Mouse (Mus musculus) layer of hippocampus, adult 9-10 months (tissue): ENCODE data around the gene Pus10.

Experiments
- DNase-seq: peaks from one replicate; pipeline ENCODE4 v3.0.0; 2022; ENCODE audit warnings: low spot score

Gene Pus10

DNA sequence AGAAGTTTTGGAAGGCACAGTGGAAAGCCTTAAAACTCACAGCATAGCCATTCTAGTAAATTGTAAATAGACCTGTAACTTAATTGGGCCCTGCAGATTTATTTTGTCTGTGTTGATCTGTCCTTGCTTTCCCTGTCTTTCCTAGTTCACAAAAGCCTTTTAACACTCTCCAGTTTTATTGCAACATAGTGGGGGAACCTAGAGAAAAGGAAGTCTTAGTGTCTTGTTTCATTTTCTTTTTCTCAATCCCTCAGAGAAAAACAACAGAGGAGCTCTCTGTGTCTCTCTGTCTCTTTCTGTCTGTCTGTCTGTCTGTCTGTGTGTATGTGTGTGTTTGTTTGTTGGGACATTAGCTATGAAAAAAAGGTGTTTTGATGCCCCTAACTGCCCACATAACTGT, 30.4 kb downstream of the Pus10 start:
- no peak for DNase-seq

DNA sequence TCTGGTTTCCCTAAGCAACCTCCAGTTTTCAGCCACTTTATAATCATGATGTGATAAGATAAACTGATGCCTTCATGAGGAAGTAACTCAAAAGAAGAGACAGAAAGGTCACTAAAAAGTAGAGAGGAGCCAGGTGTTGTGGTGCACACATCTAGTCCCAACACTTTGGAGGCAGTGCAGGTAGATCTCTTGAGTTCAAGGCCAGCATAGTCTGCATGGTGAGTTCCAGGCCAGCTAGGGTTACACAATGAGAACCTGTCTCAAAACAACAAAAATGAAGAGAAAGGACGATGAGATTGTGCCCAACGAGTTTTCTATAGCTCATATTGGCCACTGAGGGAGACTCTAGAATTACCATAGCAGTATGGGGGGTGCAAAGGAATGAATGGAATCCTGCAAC, 33.1 kb downstream of the Pus10 start:
- DNase-seq = no peak

DNA sequence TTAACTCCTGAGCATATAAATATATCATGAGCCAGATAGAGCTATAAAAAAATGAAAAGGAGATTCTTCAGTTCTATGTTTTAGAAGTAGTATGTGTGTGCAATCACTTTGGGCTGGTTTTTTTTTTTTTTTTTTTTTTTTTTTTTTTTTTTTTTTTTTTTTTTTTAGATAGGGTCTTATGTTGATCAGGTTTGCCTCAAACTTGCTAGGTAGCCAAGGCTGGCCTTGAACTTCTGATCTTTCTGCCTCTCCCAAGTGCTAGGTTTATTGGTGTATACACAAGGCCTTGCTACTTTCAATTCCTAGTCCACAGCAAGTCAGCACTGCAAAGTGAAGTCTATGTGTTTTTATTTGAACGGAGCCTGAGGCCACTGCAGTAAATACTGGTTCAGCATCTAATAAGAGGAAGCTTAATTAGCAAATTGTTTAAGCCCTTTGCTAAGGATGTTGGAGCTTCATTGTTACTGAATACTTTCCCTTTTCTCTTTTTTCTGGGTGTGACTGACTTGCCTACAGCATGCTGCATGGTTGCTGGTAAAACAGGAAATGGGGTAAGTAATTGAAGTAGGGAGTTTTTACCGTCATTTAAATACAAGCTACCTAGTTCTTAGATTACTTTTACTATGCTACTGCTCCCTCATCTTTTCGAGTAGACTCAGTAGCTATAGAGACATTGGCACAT, 34.1 kb downstream of the Pus10 start:
- no peak for DNase-seq

DNA sequence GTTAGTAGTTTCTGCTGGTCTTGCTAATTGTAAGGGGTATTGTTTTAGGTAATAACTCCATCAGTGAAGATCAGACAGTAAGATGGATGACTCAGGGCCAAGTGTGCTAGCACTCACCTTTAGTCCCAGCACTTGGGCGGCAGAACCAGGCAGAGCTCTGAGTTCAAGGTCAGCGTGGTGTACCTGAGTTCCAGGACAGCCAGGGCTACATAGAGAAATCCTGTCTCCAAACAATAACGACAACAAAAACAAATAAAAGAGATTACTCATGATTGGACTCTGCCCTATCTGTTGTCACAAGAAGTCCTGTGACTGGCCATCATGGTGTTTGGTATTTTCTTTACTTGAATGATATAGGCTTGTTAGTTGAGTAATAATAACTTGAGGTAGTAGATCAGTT, 36.4 kb downstream of the Pus10 start:
- DNase-seq = no peak

DNA sequence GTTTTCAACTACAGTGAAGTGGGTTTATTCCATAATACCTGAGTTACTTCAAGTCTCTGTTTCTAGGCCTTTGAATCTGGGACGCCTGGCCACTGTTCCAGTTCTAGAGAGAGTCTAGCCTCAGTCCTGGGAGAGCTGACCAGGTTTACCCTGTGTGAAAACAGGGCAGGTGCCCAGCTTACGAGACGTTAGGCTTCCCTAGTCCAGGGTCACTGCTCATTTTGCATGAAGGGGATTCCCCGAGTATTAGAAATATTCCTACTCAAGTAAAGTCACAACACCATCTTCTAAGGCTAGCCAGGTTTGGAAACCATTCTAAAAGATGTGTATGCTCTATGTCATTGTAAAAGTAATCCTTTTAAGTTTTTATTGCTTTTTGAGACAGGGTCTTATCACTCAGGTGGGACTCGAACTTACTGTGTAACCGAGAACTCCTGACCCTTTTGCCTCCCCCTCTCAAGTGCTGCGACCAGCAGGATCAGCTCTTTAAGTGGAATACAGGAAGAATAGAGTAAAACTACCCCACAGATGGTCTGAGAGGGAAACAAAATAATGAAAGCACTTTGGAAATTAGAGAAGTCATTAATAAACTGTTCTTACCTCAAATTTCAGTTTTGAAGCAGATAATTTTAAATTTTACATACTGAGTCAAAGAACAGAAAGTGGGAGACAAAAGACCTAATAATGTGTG, 39.3 kb downstream of the Pus10 start:
- DNase-seq = no peak

DNA sequence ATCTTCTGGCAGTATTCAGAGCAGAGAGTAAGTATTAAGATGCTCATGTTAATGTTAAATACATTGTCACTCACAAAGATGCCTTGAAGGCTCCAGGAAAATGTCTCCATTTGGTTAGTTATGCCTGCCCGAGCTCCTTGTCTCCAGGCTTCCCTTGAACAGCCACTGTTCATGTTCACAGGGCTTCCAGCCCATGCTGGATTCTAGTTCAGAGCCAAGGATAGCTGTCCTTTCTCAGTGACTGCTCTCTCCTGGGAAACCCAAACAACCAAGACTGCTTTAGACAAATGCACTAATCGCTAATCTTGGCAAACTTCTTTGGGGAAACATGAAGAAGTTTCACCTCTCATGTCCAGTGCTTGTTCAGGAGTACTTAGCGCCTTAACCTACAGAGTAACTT, 46.8 kb downstream of the Pus10 start:
- no peak for DNase-seq

DNA sequence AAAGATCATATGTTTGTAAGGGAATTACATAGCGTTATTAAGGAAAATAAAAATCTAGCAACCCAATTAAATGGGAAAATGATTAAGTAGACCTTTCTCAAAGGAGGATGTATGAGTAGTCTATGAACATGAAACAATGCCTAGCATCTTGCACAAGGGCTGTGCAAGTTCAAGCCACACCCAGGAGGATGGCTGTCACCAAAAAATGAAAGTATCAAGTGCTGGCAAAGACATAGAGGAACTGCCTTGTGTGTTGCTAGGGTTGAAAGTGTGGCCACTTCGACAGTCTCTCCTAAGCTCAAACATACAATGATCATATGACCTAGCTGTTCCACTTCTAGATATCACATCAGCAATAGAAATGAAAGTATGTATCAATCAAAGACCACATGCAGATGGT, 53.4 kb downstream of the Pus10 start:
- DNase-seq = no peak

DNA sequence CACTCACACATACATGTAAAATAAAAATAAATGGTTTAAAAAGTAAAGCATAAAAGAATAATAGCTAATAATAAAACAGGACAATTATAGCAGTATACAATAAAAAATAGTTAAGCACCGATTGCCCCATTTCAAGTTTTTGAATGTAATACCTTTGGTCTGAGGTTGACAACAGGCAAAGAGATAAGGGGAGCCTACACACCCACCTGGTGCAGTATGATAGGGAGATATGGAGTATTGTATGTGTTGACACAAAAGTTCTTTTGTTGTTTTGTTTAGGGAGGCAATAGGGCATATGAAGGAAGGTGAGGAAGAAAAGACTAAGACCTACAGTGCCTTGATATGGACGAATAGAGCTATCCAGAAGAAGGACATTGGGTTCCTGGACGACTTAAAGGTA, 54.4 kb downstream of the Pus10 start:
- no peak for DNase-seq

DNA sequence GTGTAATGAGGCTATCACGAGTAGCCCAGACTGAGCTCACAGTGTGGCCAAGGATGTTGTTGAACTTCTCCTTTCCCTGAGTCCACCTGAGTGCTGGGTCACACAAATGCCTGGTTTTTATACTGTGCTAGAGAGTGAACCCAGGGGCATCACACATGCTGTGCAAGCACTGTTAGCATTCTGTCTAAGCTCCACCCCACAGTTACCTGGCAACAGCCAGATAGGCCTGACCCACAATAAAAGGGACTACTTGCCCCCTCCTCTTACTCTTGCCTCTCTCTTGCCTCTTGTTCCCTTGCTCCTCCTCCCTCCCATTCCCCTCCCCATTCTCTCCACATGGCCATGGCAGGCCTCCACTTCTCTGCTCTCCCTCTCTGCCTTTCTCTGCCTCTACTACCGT, 56.9 kb downstream of the Pus10 start:
- no peak for DNase-seq

DNA sequence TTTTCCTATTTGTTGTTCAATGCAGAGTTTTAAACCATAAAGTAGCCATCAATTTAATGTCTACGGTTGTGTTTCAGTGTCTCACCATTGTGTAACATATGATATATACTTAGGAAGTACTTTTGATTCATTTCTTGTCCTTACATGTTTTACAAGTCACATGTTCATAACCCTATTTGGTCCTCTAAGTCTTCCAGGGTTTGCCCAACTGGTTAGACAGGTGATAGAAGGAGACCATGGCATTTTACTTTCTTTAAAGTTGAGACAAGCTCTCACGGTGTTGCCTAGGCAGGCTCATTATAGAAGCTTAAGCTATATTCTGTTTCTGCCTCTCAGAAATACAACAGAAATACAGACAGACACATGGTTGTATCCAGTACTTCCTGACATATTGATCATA, 60.4 kb downstream of the Pus10 start:
- DNase-seq = no peak

DNA sequence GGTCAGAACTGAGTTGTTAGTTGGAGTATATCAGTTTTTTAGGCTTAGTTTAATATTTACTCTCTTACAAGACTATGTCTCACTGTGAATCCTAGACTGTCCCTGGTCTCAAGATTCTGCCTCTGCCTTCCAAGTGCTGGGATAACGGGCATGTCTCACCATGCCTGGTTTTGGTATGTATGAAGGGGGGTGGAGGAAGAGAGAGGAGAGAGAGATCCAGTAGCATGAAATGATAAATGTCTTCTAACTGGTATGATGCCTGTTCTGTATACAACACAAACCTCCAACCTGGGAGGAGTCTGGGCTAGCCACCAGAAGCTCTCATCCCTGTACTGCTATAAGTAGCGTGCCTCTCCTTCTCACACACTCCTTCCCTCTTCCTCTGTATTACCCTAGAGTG, 61.0 kb downstream of the Pus10 start:
- no peak for DNase-seq

DNA sequence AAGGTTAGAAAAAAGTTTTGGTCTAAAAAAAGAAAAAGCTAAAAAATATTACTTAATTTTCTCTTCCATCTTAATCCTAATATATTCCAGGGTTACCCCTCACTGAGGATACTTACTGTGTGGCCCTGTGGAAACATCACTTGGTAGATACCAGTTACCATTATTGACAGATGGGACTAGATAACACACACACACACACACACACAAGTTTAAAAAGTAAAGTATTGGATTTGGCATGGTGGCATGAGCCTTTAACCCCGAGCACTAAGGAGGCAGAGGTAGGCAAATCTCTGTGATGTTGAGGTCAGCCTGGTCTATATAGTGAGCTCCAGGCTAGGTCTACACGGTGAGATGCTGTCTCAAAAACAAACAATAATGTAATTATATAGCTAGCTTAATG, 62.7 kb downstream of the Pus10 start:
- DNase-seq = no peak

DNA sequence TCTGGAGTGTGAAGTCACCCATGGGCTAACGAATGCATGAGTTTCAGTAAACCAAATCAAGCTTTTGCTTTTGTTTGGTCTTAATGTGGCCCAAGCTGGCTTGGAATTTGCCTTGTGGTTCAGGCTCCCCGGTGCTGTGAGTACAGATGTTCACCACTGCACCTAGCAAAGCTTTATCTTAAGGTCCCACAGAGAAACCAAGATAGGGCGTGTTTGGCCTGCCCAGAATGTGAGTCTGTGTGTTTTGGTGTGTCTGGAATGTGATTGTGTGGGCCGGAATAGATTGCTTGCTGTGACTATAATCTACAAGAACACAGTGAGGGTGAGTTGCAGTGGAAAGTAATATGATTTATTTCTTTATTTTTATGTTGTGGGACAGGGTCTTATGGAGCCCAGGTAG, 64.6 kb downstream of the Pus10 start:
- DNase-seq = no peak

DNA sequence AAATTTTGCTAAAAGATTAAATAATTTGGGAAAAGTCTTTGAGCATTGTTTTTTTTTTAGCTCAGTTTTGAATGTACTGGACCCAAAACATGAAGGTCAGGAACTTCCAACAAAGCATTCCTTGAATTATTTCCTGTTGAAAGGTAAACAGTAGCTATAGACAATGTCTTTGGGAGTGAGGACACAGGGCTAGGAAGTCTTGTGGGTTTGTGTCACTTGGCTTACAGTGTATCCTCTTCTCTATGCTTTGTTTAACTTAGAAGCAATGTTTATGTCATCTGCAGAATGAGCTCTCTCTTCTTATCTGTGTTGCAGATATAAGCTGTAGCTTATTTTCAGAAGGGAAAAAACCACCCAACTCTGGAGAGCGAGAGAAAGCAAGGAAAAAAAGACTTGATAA, 67.4 kb downstream of the Pus10 start:
- no peak for DNase-seq

DNA sequence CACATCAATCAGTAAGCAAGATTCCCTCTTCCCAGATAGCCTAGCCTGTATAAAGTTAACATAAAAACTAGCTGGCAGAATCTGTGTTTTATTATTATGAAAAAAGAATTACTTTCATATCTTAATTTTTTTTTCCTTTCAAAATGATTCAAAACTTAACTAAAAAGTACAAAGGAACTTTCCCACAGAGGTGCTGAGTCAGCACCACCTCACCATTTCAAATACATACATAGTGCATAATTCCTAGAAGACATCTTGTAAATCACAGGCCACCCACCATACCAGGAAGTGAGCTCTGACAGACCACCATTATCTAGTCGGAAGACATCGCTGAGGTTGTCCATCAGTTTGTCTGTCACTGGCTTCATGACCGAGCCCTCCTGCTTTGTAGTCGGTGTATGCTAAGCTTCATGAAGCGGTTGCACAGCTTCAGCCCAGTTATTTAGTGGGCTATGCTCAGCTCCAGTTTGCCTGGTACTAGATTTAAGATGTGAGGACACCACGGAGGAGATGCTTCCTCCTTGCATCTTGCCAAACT, 69.3 kb downstream of the Pus10 start:
- no peak for DNase-seq

DNA sequence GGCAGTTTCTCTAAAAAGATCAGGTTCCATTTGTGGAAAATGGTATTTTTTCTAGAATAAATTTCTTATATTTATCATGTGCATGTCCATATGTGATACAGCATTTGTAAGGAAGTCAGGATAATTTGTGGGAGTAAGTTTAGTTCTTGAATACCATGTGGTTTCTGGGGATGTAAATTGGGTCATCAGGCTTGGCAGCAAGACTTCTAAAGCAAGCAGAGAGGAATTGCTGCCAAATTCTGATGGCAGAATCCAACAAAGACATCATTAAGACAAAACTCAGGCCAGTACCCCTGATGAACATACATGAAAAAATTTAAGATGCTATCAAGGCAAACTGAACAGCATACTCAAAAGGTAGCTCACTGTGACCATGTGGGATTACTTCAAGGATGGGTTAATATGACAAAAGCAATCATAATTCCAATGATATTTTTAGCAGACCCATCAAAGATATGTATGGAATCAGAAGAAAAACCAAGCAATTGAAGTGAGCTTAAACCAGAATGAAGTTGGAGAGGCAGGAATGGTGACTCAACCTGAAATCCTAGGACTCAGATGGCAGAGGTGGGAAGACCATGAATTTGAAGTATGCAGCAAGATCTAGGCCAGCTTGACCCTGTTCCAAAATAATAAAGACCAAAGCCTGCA, 70.5 kb downstream of the Pus10 start:
- peak; percentile 15 for DNase-seq

DNA sequence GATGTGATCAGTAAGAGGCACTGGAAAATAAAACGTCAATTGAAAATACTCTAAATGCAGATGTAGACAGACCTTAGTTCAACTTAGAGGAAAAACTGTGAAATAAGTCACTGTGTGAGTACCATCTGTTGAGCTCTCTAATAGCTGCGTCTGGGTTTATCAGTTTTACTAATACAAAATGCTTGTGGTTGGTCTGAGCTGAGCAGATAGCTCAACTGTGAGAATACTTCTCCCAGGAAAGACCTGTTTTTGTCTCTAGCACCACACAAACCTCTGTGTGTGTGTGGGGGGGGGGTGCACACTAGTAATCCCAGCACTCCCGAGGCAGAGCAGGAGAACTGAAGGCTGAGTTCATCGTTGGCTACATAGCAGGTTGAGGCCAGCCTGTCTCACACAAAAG, 75.4 kb downstream of the Pus10 start:
- DNase-seq = no peak

DNA sequence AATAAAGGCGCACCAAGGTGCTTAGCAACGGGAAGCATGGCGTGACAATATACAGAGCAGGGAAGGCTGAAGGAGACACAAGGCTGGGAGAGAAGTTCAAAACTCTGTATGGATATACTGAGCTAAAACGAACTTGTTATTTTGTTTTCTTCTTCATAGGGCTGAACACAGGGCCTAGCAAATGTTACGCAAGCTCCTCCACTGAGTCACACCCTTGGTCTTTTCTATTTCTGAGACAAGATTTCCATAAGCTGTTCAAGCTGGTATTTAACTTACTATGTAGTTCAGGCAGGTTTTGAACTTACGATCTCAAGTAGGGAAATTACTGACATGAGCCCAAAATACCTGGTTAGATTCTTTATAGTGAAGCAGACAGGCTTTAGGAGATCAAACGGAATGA, 75.9 kb downstream of the Pus10 start:
- no peak for DNase-seq

DNA sequence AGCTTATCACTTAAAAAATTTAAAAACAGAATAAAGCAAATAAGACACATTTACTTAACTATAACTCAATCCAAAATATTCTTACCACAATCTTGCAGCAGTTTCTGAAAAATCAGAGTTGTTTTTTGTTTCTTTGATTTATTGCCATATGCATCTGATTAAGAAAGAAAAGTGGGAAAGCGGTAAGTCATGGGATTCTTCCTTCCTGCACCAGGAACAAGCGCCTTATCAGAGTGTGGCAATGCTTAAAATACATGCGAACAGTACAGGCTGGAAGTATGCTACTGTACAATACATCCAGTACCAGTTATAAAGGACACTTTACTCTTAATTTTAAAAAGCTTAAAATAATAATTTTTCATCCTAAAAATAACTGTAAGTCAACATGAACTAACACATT, 78.9 kb downstream of the Pus10 start:
- DNase-seq = no peak

DNA sequence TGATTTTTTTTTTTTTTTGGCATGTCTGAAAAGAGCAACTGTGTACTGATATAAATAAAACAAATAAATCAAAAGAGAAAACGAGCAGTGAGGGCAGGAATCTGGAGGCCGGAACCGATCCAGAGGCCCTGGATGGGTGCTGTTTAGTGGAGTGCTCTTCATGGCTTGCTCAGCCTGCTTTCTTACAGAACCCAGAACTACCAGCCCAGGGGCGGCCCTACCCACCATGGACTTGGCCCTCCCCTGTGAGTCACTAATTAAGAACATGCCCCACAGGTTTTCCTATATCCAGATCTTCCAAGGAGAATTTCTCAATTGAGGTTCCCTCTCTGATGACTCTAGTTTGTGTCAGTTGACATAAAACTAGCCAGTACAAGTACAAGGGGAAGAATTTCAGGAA, 80.6 kb downstream of the Pus10 start:
- DNase-seq = no peak

DNA sequence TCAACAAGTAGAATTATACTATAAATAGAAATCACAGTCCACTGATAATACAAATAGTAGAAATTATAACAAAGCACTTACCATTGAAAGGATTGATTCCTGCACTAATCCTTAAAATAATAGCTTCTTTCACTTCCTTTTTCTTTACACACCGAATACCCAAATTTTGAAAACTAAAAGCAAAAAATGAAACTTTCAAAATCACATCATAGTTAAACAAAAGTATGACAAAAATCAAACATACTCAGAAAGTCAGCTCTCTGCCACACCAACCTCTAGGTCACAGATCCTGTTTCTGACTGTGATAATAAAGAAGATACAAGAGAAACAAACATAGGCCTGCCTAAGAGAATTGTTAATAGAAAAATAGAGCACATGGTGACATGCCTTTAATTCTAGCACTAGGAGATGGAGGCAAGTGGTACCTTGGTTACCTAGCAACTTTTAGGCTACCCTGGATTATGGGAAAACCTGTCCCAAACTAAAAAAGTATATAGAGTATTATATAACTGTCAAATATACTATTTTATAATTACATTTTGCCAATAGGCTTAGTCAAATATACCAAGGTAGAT, 87.7 kb downstream of the Pus10 start:
- DNase-seq = no peak

DNA sequence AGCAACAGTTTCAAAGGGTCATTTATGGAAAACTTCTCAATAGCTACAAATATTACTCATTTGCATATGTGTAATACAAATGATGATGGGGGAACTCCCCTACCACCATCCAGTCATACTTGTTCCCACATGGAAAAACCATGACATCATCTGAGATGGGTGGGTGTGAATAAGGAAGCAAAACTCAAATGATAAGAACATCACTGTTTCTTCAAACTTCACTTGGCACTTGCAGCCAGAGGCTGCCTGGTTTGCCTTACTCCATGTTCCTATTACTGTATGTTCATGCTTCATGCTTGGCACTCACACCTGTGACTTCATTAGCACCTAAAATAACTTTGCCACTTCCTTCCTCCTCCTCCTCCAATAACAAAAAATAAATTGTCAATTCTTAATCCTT, 88.9 kb downstream of the Pus10 start:
- no peak for DNase-seq

DNA sequence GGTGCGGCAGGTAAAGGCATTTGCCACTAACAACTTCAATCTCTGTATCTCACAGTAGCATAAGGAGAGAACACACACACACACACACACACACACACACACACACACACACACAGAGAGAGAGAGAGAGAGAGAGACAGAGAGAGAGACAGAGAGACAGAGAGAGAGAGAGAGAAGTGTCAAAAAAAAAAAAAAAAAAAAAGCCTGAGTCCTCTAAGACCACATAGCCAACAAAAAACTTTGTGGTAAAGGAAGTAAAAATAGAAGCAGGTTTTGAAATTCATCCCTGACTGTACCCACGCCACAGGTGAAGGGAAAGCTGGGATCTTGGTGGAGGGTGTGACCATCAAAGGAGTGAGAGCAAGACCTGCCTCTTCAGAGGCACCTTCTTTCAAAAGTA, 92.7 kb downstream of the Pus10 start:
- DNase-seq = no peak
